Mouse (Mus musculus) E14TG2a.4 (cell line): ENCODE results near the gene Prkn.

Source experiments
- CTCF ChIP-seq: conservative IDR thresholded peaks from 2 replicates; pipeline ENCODE4 v1.5.1; 2014; ENCODE audit warnings: low read length
- NANOG ChIP-seq: IDR thresholded peaks from 2 replicates; pipeline ENCODE4 v1.6.1; 2014; ENCODE audit warnings: borderline replicate concordance, low read length, mixed read lengths
- POU5F1 ChIP-seq: IDR thresholded peaks from 2 replicates; pipeline ENCODE4 v1.6.1; 2014; ENCODE audit warnings: low read length, borderline replicate concordance

DNA sequence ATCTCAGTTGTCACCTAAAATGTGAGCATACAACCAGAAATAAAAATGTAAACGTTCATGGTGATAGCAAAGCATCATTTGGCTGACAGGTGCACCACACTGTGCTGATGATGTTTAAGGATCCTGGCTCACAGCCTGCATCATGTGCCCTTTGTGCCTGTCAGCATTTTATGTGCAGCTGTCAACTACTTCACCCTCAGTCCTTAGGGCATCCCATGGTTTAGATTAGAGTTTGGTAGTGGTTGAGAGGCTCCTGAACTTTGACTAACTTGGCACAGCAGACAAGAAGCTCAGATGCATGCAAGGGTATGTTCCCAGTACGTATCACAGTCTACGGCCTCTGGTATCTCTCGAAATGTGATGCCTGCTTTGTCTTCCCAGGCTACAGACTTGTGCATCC, 803.8 kb downstream of the Prkn start:
- TF ChIP-seq CTCF (no peak), POU5F1 (no peak), NANOG (no peak)
